Mouse (Mus musculus): ENCODE results near the gene Pex6. TPM values are rescaled to one million over a fixed set of nuclear protein-coding genes. Genes with fewer than 3 reads are reported as not detected.

Gene Pex6
- polyA plus RNA-seq, 1 experiment, result 43.4 TPM

- no peak for TF ChIP-seq GATA1 (IDR thresholded peaks at IDR 0.05; ENCODE audit: low read length)
Observed at GRCm38 (mm10) chr17:46775070-46775469, 63.8 kb downstream of the Pex6 start.

Other genes with a start within 250 kb of the Pex6 start
- gene Ttbk1, start 223.8 kb upstream of the Pex6 start, polyA plus RNA-seq (2012), result not detected in 2 replicates
- 45.3 and 54.4 TPM in 2 replicates for gene Dnph1, start 214.8 kb upstream of the Pex6 start, polyA plus RNA-seq (2012)
- 0.48 and 0.79 TPM in 2 replicates for gene Cul9, start 165.1 kb upstream of the Pex6 start, polyA plus RNA-seq (2012)
- 142 and 147 TPM in 2 replicates for gene Srf, start 155.3 kb upstream of the Pex6 start, polyA plus RNA-seq (2012)
- not detected in 2 replicates for gene Ptk7, start 82.0 kb upstream of the Pex6 start, polyA plus RNA-seq (2012)
- gene Klc4, start 65.4 kb upstream of the Pex6 start, polyA plus RNA-seq (2012), result 6.4 and 7.8 TPM in 2 replicates
- 790 and 1,047 TPM in 2 replicates for gene Mrpl2, start 65.2 kb upstream of the Pex6 start, polyA plus RNA-seq (2012)
- gene Cul7, start 61.1 kb upstream of the Pex6 start, polyA plus RNA-seq (2012), result 94.6 and 117 TPM in 2 replicates
- 38.5 and 49.7 TPM in 2 replicates for gene Rrp36, start 37.1 kb upstream of the Pex6 start, polyA plus RNA-seq (2012)
- gene Mea1, start 32.7 kb upstream of the Pex6 start, polyA plus RNA-seq (2012), result 119 and 135 TPM in 2 replicates
- gene Klhdc3, start 30.5 kb upstream of the Pex6 start, polyA plus RNA-seq (2012), result 255 and 339 TPM in 2 replicates
- gene Ppp2r5d, start 6.4 kb upstream of the Pex6 start, polyA plus RNA-seq (2012), result 94.1 and 94.3 TPM in 2 replicates
- gene Gnmt, start 17.7 kb downstream of the Pex6 start, polyA plus RNA-seq (2012), result 0.16 and 0.37 TPM in 2 replicates
- 72.4 and 81.9 TPM in 2 replicates for gene Cnpy3, start 40.8 kb downstream of the Pex6 start, polyA plus RNA-seq (2012)
- not detected in 2 replicates for gene Ptcra, start 52.2 kb downstream of the Pex6 start, polyA plus RNA-seq (2012)
- gene 2310039H08Rik, start 61.2 kb downstream of the Pex6 start, polyA plus RNA-seq (2012), result 144 and 204 TPM in 2 replicates
- 6.3 and 11.6 TPM in 2 replicates for gene Rpl7l1, start 71.2 kb downstream of the Pex6 start, polyA plus RNA-seq (2012)
- 8.4 and 9.8 TPM in 2 replicates for gene Bicral, start 147.0 kb downstream of the Pex6 start, polyA plus RNA-seq (2012)
- 33.2 and 44.9 TPM in 2 replicates for gene Tbcc, start 179.2 kb downstream of the Pex6 start, polyA plus RNA-seq (2012)
- gene Prph2, start 199.0 kb downstream of the Pex6 start, polyA plus RNA-seq (2012), result not detected in 2 replicates

All from G1E-ER4 (cell line).